Comparison of ENCODE assay signal across 8 mouse cellular contexts in the genomic region with DNA sequence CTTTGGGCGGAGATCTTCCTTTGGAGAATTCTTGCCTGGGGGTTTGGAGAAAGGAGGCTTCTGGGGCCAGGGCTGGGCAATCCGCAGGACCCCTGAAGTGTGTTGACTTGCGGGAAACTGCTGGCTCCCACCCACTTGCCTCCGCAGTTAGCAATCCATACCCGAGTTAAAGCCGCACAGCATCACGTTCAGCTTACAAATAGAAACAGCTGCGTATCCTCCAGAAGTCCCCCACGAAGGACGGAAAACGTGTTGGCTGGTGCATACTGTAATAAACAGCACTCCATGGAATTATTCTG. TPM values are rescaled to one million over a fixed set of nuclear protein-coding genes. Genes with fewer than 3 reads are reported as not detected.
A peak's percentile ranks its signal among the peaks of the same experiment; 100 is the strongest.
DNase-seq lines count a peak whose midpoint lies in the region; ATAC-seq and TF ChIP-seq lines count a peak whose summit lies in the region.

No protein-coding gene starts in this region.

- WGBS in heart, embryonic 10.5 days: 0% methylated on average over 11 of the region's 11 CpGs
- under 1% methylated on average over 11 of the region's 11 CpGs for WGBS in forebrain, embryonic 12.5 days
- WGBS in liver, embryonic 13.5 days (ENCODE audit: insufficient replicate concordance): under 1% methylated on average over 11 of the region's 11 CpGs

- no peaks in the 10 kb centered on the region for H3K27me3 ChIP-seq in heart, embryonic 10.5 days (ENCODE audit: insufficient read depth, poor library complexity, severe bottlenecking)
- H3K27me3 ChIP-seq in C2C12 (ENCODE audit: control insufficient read depth, insufficient read depth, insufficient read length): no peaks in the 10 kb centered on the region
- H3K27me3 ChIP-seq in forebrain, embryonic 12.5 days: no peaks in the 10 kb centered on the region
- H3K27me3 ChIP-seq in liver, embryonic 13.5 days: no peaks in the 10 kb centered on the region

- H3K79me2 ChIP-seq in C2C12 (ENCODE audit: control insufficient read depth, insufficient read depth): peaks cover 42% of the 10 kb centered on the region

- peak overlapping the region; percentile 99 for H3K4me3 ChIP-seq in heart, embryonic 10.5 days
- peak overlapping the region; percentile 75 for H3K4me3 ChIP-seq in C2C12 (ENCODE audit: insufficient read depth, poor library complexity, severe bottlenecking)
- H3K4me3 ChIP-seq in forebrain, embryonic 12.5 days (replicated peaks): peak overlapping the region; percentile 97
- H3K4me3 ChIP-seq in liver, embryonic 13.5 days (replicated peaks): peak overlapping the region; percentile 98

- peak overlapping the region; percentile 86 for H3ac ChIP-seq in C2C12 (ENCODE audit: control insufficient read depth, insufficient read length, low read depth)

- no peaks in the 10 kb centered on the region for H3K9me3 ChIP-seq in heart, embryonic 10.5 days
- H3K9me3 ChIP-seq in forebrain, embryonic 12.5 days: no peaks in the 10 kb centered on the region
- no peaks in the 10 kb centered on the region for H3K9me3 ChIP-seq in liver, embryonic 13.5 days (replicated peaks)

- peak overlapping the region; percentile 61 for H3K9ac ChIP-seq in forebrain, embryonic 12.5 days
- H3K9ac ChIP-seq in liver, embryonic 13.5 days: peak overlapping the region; percentile 85

- intact Hi-C loops in heart, postnatal 25 days (cut with DNase I): loop anchor here (5.0 kb wide), 1 partner anchor 67 kb away; a partner anchor contains a TSS
- intact Hi-C loops in left cerebral cortex, postnatal 4 days (cut with DNase I): no loop called here

- no peak for DNase-seq in heart, embryonic 10.5 days (ENCODE audit: low spot score)
- no peak for DNase-seq in heart, postnatal 25 days (ENCODE audit: low spot score)
- DNase-seq in liver, embryonic 13.5 days: no peak
- no peak for DNase-seq in left cerebral cortex, postnatal 4 days
- no peak for DNase-seq in embryo, embryonic 10 days (ENCODE audit: low spot score)
- DNase-seq in embryo, embryonic 11 days: no peak

- no peaks in the 10 kb centered on the region for H3K36me3 ChIP-seq in heart, embryonic 10.5 days
- no peaks in the 10 kb centered on the region for H3K36me3 ChIP-seq in C2C12 (ENCODE audit: control insufficient read depth, insufficient read depth)
- H3K36me3 ChIP-seq in forebrain, embryonic 12.5 days (replicated peaks): no peaks in the 10 kb centered on the region
- no peaks in the 10 kb centered on the region for H3K36me3 ChIP-seq in liver, embryonic 13.5 days

- no peak for TF ChIP-seq CTCF in C2C12 (IDR thresholded peaks at IDR 0.05; ENCODE audit: control insufficient read depth, insufficient read depth, insufficient read length)

- peak overlapping the region; percentile 95 for H3K4me2 ChIP-seq in forebrain, embryonic 12.5 days
- H3K4me2 ChIP-seq in liver, embryonic 13.5 days: peak overlapping the region; percentile 95

- peaks cover 20% of the 10 kb centered on the region for H3K4me1 ChIP-seq in heart, embryonic 10.5 days
- peaks cover 20% of the 10 kb centered on the region for H3K4me1 ChIP-seq in forebrain, embryonic 12.5 days
- H3K4me1 ChIP-seq in liver, embryonic 13.5 days (replicated peaks): peaks cover 50% of the 10 kb centered on the region

- no peak; the same call in 1 of the 2 replicates for ATAC-seq in forebrain, embryonic 12.5 days (ENCODE audit: low FRiP score)
- ATAC-seq in liver, embryonic 13.5 days (ENCODE audit: low read depth): no peak

- peak overlapping the region; percentile 93 for H3K27ac ChIP-seq in heart, embryonic 10.5 days
- H3K27ac ChIP-seq in forebrain, embryonic 12.5 days: peak overlapping the region; percentile 96
- H3K27ac ChIP-seq in liver, embryonic 13.5 days: peak overlapping the region; percentile 96

- peaks cover 23% of the 10 kb centered on the region for H3K79me3 ChIP-seq in C2C12 (ENCODE audit: low read depth)

TF ChIP-seq in C2C12, 6 proteins besides CTCF, POLR2A, EP300 and RAD21:
- no peak for TF ChIP-seq FOSL1 (IDR thresholded peaks at IDR 0.05; ENCODE audit: insufficient read depth, low read length, poor library complexity, severe bottlenecking)
- TF ChIP-seq MYOD1 (IDR thresholded peaks at IDR 0.05; ENCODE audit: control insufficient read depth, insufficient read length, low read depth): no peak
- TF ChIP-seq MYOG (IDR thresholded peaks at IDR 0.05; ENCODE audit: control insufficient read depth, extremely low read depth, insufficient read length): no peak
- TF ChIP-seq MAX (IDR thresholded peaks at IDR 0.05): no peak
- TF ChIP-seq CEBPB (IDR thresholded peaks at IDR 0.05; ENCODE audit: low read depth): no peak
- no peak for TF ChIP-seq USF1 (IDR thresholded peaks at IDR 0.05; ENCODE audit: low read depth)

RNA-seq across cellular contexts. Expression of a gene that starts 0.3 kb away (rescaled TPM):
- 46.1 and 52.1 TPM in 2 replicates for polyA plus RNA-seq in heart, embryonic 10.5 days (2016; fragmentation: Nextera tagmentation; extraction: Ambion mirVana)
- 10 to 100 TPM; 37.8 to 38.6 TPM for total RNA-seq in heart, postnatal 25 days (2021)
- polyA plus RNA-seq in C2C12 (2012; fragmentation: generic; extraction: Trizol): 21.9 TPM
- polyA plus RNA-seq in forebrain, embryonic 12.5 days (2016; fragmentation: Nextera tagmentation; extraction: Ambion mirVana): 39.6 and 43.9 TPM in 2 replicates
- polyA plus RNA-seq in liver, embryonic 13.5 days (2015; fragmentation: Nextera tagmentation; extraction: Ambion mirVana): 47.2 and 53.3 TPM in 2 replicates
- 10 to 100 TPM; 37.6 to 38.2 TPM for total RNA-seq in left cerebral cortex, postnatal 4 days (2021)
